Mouse (Mus musculus) midbrain, embryonic 12.5 days (tissue): ENCODE measurements around the gene Tex38. TPM values are rescaled to one million over a fixed set of nuclear protein-coding genes. Genes with fewer than 3 reads are reported as not detected.

ENCODE experiments used
- ATAC-seq: fragments of 200-750 bp; cut with Nextera tagmentation; 2 replicates; pipeline ENCODE4 v1.8.0; 2017; ENCODE audit warnings: low read depth, moderate TSS enrichment, moderate library complexity; ENCODE audit not compliant: low FRiP score
- H3K27ac ChIP-seq: fragments of 300-500 bp; sonication (generic); replicated peaks from 2 replicates; pipeline ENCODE4 v1.5.1; 2016; ENCODE audit warnings: mild to moderate bottlenecking
- H3K27me3 ChIP-seq: fragments of 300-500 bp; sonication (generic); 2 replicates; pipeline ENCODE4 v1.6.1; 2016; ENCODE audit warnings: mild to moderate bottlenecking
- H3K36me3 ChIP-seq: fragments of 300-500 bp; sonication (generic); 2 replicates; pipeline ENCODE4 v1.6.1; 2016
- H3K4me1 ChIP-seq: fragments of 300-500 bp; sonication (generic); 2 replicates; pipeline ENCODE4 v1.6.1; 2016
- H3K4me2 ChIP-seq: fragments of 300-500 bp; sonication (generic); replicated peaks from 2 replicates; pipeline ENCODE4 v1.6.1; 2016; ENCODE audit warnings: mild to moderate bottlenecking, moderate library complexity
- H3K4me3 ChIP-seq: fragments of 300-500 bp; sonication (generic); 2 replicates; pipeline ENCODE4 v1.5.1; 2016; ENCODE audit warnings: mild to moderate bottlenecking
- H3K9ac ChIP-seq: fragments of 300-500 bp; sonication (generic); replicated peaks from 2 replicates; pipeline ENCODE4 v1.6.1; 2016; ENCODE audit warnings: mild to moderate bottlenecking, moderate library complexity
- H3K9me3 ChIP-seq: fragments of 300-500 bp; sonication (generic); 2 replicates; pipeline ENCODE4 v1.6.1; 2016; ENCODE audit warnings: mild to moderate bottlenecking
- WGBS: fragments of 180-500 bp; shearing (Covaris S2); methylation state at CpG from one replicate; pipeline ENCODE4 v1.1.7; 2016; 5-methylcytosine and 5-hydroxymethylcytosine counted together
- polyA plus RNA-seq: library from polyadenylated mRNA; unstranded; fragments of >200 nt; fragmentation: Nextera tagmentation; extraction: Ambion mirVana; gene quantifications from 2 replicates; pipeline ENCODE4 v1.2.1, GENCODE M21; 2016

Tex38 gene
- polyA plus RNA-seq, 1 experiment from 2014 or later, result not detected

- H3K9ac ChIP-seq, result no peak overlapping the region
- WGBS, result 71% methylated on average over 11 of the region's 11 CpGs
- H3K4me3 ChIP-seq, result no peak overlapping the region
- no peaks in the 10 kb centered on the region for H3K27me3 ChIP-seq
- peaks cover 4% of the 10 kb centered on the region; the same call in 1 of the 2 replicates for H3K4me1 ChIP-seq
- no peaks in the 10 kb centered on the region for H3K9me3 ChIP-seq
- ATAC-seq, result no peak
- H3K27ac ChIP-seq, result no peak overlapping the region
- H3K36me3 ChIP-seq, result peaks cover 74% of the 10 kb centered on the region
- H3K4me2 ChIP-seq, result no peak overlapping the region
Observed at GRCm38 (mm10) chr4:115767647-115768467, 13.0 kb downstream of the Tex38 start.

GRCm38 (mm10) chr4:115764581-115764980, 16.2 kb downstream of the Tex38 start:
- Histone ChIP-seq H3K36me3 (peaks cover 77% of the 10 kb centered on the region), H3K27me3 (no peaks in the 10 kb centered on the region), H3K27ac (no peak overlapping the region), H3K4me3 (no peak overlapping the region), H3K9ac (no peak overlapping the region), H3K9me3 (no peaks in the 10 kb centered on the region), H3K4me2 (no peak overlapping the region), H3K4me1 (peaks cover 4% of the 10 kb centered on the region; the same call in 1 of the 2 replicates)
- WGBS, result 93% methylated on average over 11 of the region's 11 CpGs
- ATAC-seq, result no peak

GRCm38 (mm10) chr4:115761206-115761605, 19.6 kb downstream of the Tex38 start:
- Histone ChIP-seq H3K9me3 (no peaks in the 10 kb centered on the region), H3K4me1 (no peaks in the 10 kb centered on the region), H3K4me2 (no peak overlapping the region), H3K4me3 (no peak overlapping the region), H3K9ac (no peak overlapping the region), H3K27ac (no peak overlapping the region), H3K36me3 (peaks cover 60% of the 10 kb centered on the region), H3K27me3 (no peaks in the 10 kb centered on the region)
- ATAC-seq, result no peak
- 57% methylated on average over 3 of the region's 3 CpGs for WGBS

- Histone ChIP-seq H3K27ac (no peak overlapping the region), H3K9me3 (no peaks in the 10 kb centered on the region), H3K4me2 (no peak overlapping the region), H3K9ac (no peak overlapping the region), H3K4me1 (no peaks in the 10 kb centered on the region), H3K4me3 (no peak overlapping the region), H3K27me3 (no peaks in the 10 kb centered on the region), H3K36me3 (peaks cover 34% of the 10 kb centered on the region)
- WGBS, result 95% methylated on average over 1 of the region's 1 CpGs
- no peak for ATAC-seq
Observed at GRCm38 (mm10) chr4:115754851-115755250, 26.0 kb downstream of the Tex38 start.

GRCm38 (mm10) chr4:115754101-115754500, 26.7 kb downstream of the Tex38 start:
- Histone ChIP-seq H3K4me2 (no peak overlapping the region), H3K27me3 (no peaks in the 10 kb centered on the region), H3K36me3 (peaks cover 37% of the 10 kb centered on the region), H3K9ac (no peak overlapping the region), H3K27ac (no peak overlapping the region), H3K4me1 (no peaks in the 10 kb centered on the region), H3K9me3 (no peaks in the 10 kb centered on the region), H3K4me3 (no peak overlapping the region)
- WGBS, result 93% methylated on average over 3 of the region's 3 CpGs
- ATAC-seq, result no peak

GRCm38 (mm10) chr4:115749336-115749735, 31.5 kb downstream of the Tex38 start:
- H3K4me2 ChIP-seq, result no peak overlapping the region
- no peak overlapping the region for H3K4me3 ChIP-seq
- no peaks in the 10 kb centered on the region for H3K9me3 ChIP-seq
- H3K4me1 ChIP-seq, result no peaks in the 10 kb centered on the region
- 95% methylated on average over 1 of the region's 1 CpGs for WGBS
- no peaks in the 10 kb centered on the region for H3K27me3 ChIP-seq
- H3K27ac ChIP-seq, result no peak overlapping the region
- ATAC-seq, result no peak
- H3K36me3 ChIP-seq, result peaks cover 51% of the 10 kb centered on the region
- no peak overlapping the region for H3K9ac ChIP-seq

GRCm38 (mm10) chr4:115748181-115748580, 32.6 kb downstream of the Tex38 start:
- Histone ChIP-seq H3K4me3 (no peak overlapping the region), H3K4me1 (no peaks in the 10 kb centered on the region), H3K9me3 (no peaks in the 10 kb centered on the region), H3K36me3 (peaks cover 55% of the 10 kb centered on the region), H3K4me2 (no peak overlapping the region), H3K27ac (no peak overlapping the region), H3K9ac (no peak overlapping the region), H3K27me3 (no peaks in the 10 kb centered on the region)
- ATAC-seq, result no peak
- WGBS, result 80% methylated on average over 1 of the region's 1 CpGs

- ATAC-seq, result no peak
- H3K36me3 ChIP-seq, result peaks cover 51% of the 10 kb centered on the region
- 88% methylated on average over 4 of the region's 4 CpGs for WGBS
- H3K9me3 ChIP-seq, result no peaks in the 10 kb centered on the region
- no peak overlapping the region for H3K27ac ChIP-seq
- H3K9ac ChIP-seq, result no peak overlapping the region
- no peak overlapping the region for H3K4me2 ChIP-seq
- no peaks in the 10 kb centered on the region for H3K27me3 ChIP-seq
- no peak overlapping the region for H3K4me3 ChIP-seq
- H3K4me1 ChIP-seq, result peaks cover 18% of the 10 kb centered on the region
Observed at GRCm38 (mm10) chr4:115743096-115743495, 37.7 kb downstream of the Tex38 start.

GRCm38 (mm10) chr4:115742658-115743057, 38.2 kb downstream of the Tex38 start:
- Histone ChIP-seq H3K9me3 (no peaks in the 10 kb centered on the region), H3K4me1 (peaks cover 19% of the 10 kb centered on the region), H3K27ac (no peak overlapping the region), H3K4me3 (no peak overlapping the region), H3K9ac (no peak overlapping the region), H3K36me3 (peaks cover 46% of the 10 kb centered on the region), H3K4me2 (no peak overlapping the region), H3K27me3 (no peaks in the 10 kb centered on the region)
- no peak for ATAC-seq

- ATAC-seq, result no peak
- no peak overlapping the region for H3K27ac ChIP-seq
- 53% methylated on average over 13 of the region's 13 CpGs for WGBS
Observed at GRCm38 (mm10) chr4:115738481-115738985, 42.3 kb downstream of the Tex38 start.

GRCm38 (mm10) chr4:115737551-115738041, 43.2 kb downstream of the Tex38 start, which contains the start of gene Efcab14:
Efcab14 (plus strand) TSS chr4:115737744.
- Histone ChIP-seq H3K9me3 (no peaks in the 10 kb centered on the region), H3K27ac (peak within 1 kb of the TSS; percentile 84), H3K4me3 (peak within 1 kb of the TSS; percentile 86), H3K4me1 (peaks cover 19% of the 10 kb centered on the region), H3K27me3 (peaks cover 6% of the 10 kb centered on the region), H3K9ac (peak within 1 kb of the TSS; percentile 88), H3K4me2 (peak within 1 kb of the TSS; percentile 79), H3K36me3 (peaks cover 21% of the 10 kb centered on the region)
- WGBS, result under 1% methylated on average over 45 of the region's 45 CpGs
- peak; percentile 100 for ATAC-seq

More at GRCm38 (mm10) chr4:115738481-115738985, 42.3 kb downstream of the Tex38 start:
- Histone ChIP-seq H3K9ac (peak overlapping the region; percentile 88), H3K4me3 (peak overlapping the region; percentile 86), H3K4me1 (peaks cover 19% of the 10 kb centered on the region), H3K9me3 (no peaks in the 10 kb centered on the region), H3K4me2 (peak overlapping the region; percentile 79), H3K27me3 (peaks cover 3% of the 10 kb centered on the region; the same call in 1 of the 2 replicates), H3K36me3 (peaks cover 28% of the 10 kb centered on the region)

- H3K9me3 ChIP-seq, result no peaks in the 10 kb centered on the region
- H3K4me1 ChIP-seq, result peaks cover 18% of the 10 kb centered on the region
- no peak overlapping the region for H3K27ac ChIP-seq
- no peak overlapping the region for H3K4me2 ChIP-seq
- WGBS, result 63% methylated on average over 4 of the region's 4 CpGs
- no peak overlapping the region for H3K9ac ChIP-seq
- no peak overlapping the region for H3K4me3 ChIP-seq
- H3K36me3 ChIP-seq, result no peaks in the 10 kb centered on the region
- ATAC-seq, result no peak
- H3K27me3 ChIP-seq, result peaks cover 23% of the 10 kb centered on the region
Observed at GRCm38 (mm10) chr4:115734867-115735266, 46.0 kb downstream of the Tex38 start.
